Mouse (Mus musculus) layer of hippocampus, postnatal 36 days (tissue): ENCODE results near the gene Gm17455. TPM values are rescaled to one million over a fixed set of nuclear protein-coding genes. Genes with fewer than 3 reads are reported as not detected.

ENCODE experiments used
- DNase-seq, 2 experiments: peaks; one replicate each; pipeline ENCODE4 v3.0.0; 2022
- total RNA-seq, 2 experiments: library from RNA; stranded (reverse); gene quantifications; 2 replicates each; pipeline ENCODE4 v1.2.3; 2021

Gene Gm17455
- total RNA-seq, 2 experiments from 2014 or later = not detected

- no peak for DNase-seq
Measured at GRCm38 (mm10) chr10:60422756-60423155, 23.2 kb downstream of the Gm17455 start.

GRCm38 (mm10) chr10:60430001-60430400 lies 30.5 kb downstream of the Gm17455 start:
- DNase-seq = no peak

GRCm38 (mm10) chr10:60430591-60430990 lies 31.1 kb downstream of the Gm17455 start:
- no peak for DNase-seq

- no peak for DNase-seq
Measured at GRCm38 (mm10) chr10:60432679-60433078, 33.2 kb downstream of the Gm17455 start.

- no peak for DNase-seq
Measured at GRCm38 (mm10) chr10:60442321-60442720, 42.8 kb downstream of the Gm17455 start.

GRCm38 (mm10) chr10:60443078-60443477 lies 43.6 kb downstream of the Gm17455 start:
- no peak for DNase-seq

- no peak for DNase-seq
Measured at GRCm38 (mm10) chr10:60445031-60445593, 45.6 kb downstream of the Gm17455 start.

GRCm38 (mm10) chr10:60447186-60447585 lies 47.7 kb downstream of the Gm17455 start:
- DNase-seq = no peak

Other genes starting within 250 kb of the Gm17455 start
- 1 to 10 TPM; 2.2 to 2.8 TPM for gene Chst3, start 180.5 kb upstream of the Gm17455 start, total RNA-seq
- gene Psap, start 122.1 kb upstream of the Gm17455 start, total RNA-seq = 1,000 to 10,000 TPM; 1,330 to 1,401 TPM
- 10 to 100 TPM; 19.8 to 22.9 TPM for gene Vsir, start 52.9 kb upstream of the Gm17455 start, total RNA-seq